Mouse (Mus musculus): ENCODE results near the gene Itga2. TPM values are rescaled to one million over a fixed set of nuclear protein-coding genes. Genes with fewer than 3 reads are reported as not detected.
A peak's percentile ranks its signal among the peaks of the same experiment; 100 is the strongest.

Gene Itga2
- polyA plus RNA-seq (2016; fragmentation: Nextera tagmentation; extraction: Ambion mirVana): 0.88 and 1.2 TPM in 2 replicates

DNA sequence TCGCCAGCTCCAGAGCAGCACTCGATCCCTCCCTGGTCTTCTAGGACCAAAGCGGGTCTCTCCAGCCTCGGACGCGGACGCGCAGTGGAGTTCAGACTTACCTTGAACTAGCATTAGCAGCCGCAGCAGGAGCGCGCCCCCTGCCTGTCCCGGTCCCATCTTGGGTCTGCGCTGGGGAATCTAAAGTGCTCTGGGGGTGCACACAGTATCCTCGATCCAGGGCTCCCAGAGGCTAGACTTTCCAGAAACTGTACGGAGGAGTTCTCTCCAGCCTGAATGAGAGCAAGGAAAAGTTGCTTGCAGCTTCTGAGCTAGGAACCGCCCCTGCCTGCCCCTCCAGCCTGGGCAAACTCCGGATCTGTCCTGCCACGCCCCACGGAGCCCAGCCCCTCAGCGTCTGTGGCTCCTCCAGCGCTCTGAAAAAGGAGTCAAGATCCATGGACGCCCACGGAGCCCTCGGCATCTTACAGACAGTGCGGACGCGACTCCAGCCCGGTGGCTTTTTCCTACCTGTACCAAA is at the start of gene Itga2:
TSS of gene Itga2 (minus strand) at position 326 of the 520 bp plus-strand sequence.
- Histone ChIP-seq H3K36me3 (replicated peaks) (no peaks in the 10 kb centered on the region), H3K4me3 (peak within 1 kb of the TSS; percentile 59), H3K9me3 (no peaks in the 10 kb centered on the region), H3K27me3 (replicated peaks; ENCODE audit: low read depth, poor library complexity, severe bottlenecking) (peaks cover 40% of the 10 kb centered on the region), H3K4me1 (peaks cover 15% of the 10 kb centered on the region), H3K27ac (replicated peaks) (peak within 1 kb of the TSS; percentile 21)
- WGBS: 4% methylated on average over 28 of the region's 28 CpGs
- peak; percentile 75 for DNase-seq (ENCODE audit: low spot score)

DNA sequence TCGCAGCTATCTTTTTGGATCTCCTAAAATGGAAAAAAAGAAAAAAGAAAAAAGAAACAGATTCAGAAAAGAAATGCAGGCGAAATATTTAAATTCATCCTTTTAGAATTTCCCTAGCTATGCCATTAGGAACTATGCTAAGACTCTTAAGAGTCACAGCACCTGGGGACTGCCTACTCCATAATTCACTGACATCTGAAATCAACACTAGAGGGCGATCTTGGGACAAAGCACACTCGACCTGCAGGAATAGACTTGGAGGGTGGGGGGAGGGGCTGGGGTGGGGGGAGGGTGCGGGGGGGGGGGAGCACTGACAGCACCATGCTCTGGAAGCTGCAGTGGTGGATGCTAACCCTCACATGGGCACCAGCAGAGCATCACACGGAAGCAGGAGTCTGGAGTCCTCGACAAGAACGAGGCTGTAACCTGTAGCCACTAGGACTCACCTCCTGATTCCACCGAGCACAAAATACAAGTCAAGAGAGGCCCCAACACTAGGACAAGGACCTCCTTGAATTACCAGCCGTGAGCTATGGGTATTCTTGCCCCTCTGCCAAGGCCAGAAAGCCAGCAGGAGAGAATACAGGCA is 49.0 kb upstream of the Itga2 start:
- no peak overlapping the region for H3K4me3 ChIP-seq
- H3K27me3 ChIP-seq (replicated peaks; ENCODE audit: low read depth, poor library complexity, severe bottlenecking): no peaks in the 10 kb centered on the region
- no peak overlapping the region for H3K27ac ChIP-seq (replicated peaks)
- WGBS: 44% methylated on average over 10 of the region's 10 CpGs
- H3K9me3 ChIP-seq: no peaks in the 10 kb centered on the region
- no peak for DNase-seq (ENCODE audit: low spot score)
- no peaks in the 10 kb centered on the region for H3K36me3 ChIP-seq (replicated peaks)
- no peaks in the 10 kb centered on the region for H3K4me1 ChIP-seq

DNA sequence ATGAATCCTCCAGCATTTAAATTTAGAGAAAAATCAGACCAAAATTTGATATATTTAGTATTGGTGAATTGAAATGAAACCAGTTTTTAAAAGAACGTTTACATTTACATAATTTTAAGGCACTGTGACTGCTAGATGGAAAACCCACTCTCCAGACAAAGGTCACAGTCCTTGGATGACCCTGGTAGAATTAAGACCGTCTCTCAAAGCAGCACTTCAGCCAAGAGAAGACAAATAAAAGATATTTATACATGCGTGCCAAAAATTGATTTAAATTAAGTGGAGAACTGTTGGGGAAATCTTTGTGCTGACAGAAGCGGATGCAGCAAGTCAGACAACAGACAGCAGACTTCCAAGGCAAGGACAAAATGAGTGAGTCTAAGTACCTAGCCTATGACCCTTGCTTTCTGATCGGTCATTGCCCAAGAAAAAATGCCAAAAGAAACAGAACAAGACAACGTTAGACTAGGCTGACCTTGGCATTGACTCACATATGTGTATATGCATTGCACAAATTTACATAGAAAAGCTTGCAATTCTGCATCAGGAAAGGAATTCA is 42.7 kb upstream of the Itga2 start:
- H3K4me3 ChIP-seq: no peak overlapping the region
- WGBS: 78% methylated on average over 6 of the region's 6 CpGs
- H3K36me3 ChIP-seq (replicated peaks): no peaks in the 10 kb centered on the region
- no peaks in the 10 kb centered on the region for H3K27me3 ChIP-seq (replicated peaks; ENCODE audit: low read depth, poor library complexity, severe bottlenecking)
- no peak for DNase-seq (ENCODE audit: low spot score)
- H3K27ac ChIP-seq (replicated peaks): no peak overlapping the region
- no peaks in the 10 kb centered on the region for H3K9me3 ChIP-seq
- H3K4me1 ChIP-seq: no peaks in the 10 kb centered on the region

DNA sequence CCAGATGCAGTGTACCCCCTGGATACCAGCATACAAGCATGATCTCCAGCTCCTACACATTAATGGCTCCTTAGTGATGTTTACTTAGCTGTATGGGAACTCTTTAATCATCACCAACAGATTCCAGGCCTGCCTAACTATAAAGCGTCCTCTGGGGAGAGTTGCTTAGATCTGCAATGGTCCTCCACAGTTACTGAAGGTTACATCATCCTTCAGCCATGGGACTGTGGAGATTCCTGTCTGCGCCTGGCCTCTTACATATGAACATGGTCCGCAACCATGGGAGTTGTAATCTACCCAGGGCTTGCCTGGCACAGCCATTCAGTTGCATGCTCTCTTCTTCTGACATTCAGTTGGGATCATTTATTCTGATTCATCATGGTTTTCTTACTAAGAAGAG is 40.0 kb upstream of the Itga2 start:
- Histone ChIP-seq H3K36me3 (replicated peaks) (no peaks in the 10 kb centered on the region), H3K9me3 (no peaks in the 10 kb centered on the region), H3K27me3 (replicated peaks; ENCODE audit: low read depth, poor library complexity, severe bottlenecking) (no peaks in the 10 kb centered on the region), H3K27ac (replicated peaks) (no peak overlapping the region), H3K4me1 (no peaks in the 10 kb centered on the region), H3K4me3 (no peak overlapping the region)
- WGBS: 91% methylated on average over 3 of the region's 3 CpGs
- DNase-seq (ENCODE audit: low spot score): no peak

DNA sequence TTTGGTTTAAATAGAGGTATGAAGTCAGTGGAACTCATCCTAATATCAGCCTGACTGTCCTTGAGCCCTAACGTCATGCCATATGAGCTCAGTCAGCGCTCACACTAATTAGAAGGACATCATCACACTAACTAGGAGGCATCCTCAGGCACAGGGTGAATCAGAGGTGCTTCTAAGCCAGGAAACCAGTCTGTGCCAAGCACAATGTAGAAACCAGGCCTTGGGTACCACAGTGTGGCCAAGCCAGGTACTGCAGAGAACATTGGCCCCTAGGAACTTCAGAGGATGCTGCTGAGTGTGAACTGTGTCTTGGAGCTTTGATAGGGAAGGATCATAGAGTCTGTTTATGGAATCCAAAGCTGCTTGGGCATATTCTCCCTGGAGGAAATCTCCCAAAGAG is 32.3 kb upstream of the Itga2 start:
- no peaks in the 10 kb centered on the region for H3K4me1 ChIP-seq
- H3K36me3 ChIP-seq (replicated peaks): no peaks in the 10 kb centered on the region
- no peak overlapping the region for H3K27ac ChIP-seq (replicated peaks)
- no peaks in the 10 kb centered on the region for H3K9me3 ChIP-seq
- H3K27me3 ChIP-seq (replicated peaks; ENCODE audit: low read depth, poor library complexity, severe bottlenecking): no peaks in the 10 kb centered on the region
- 32% methylated on average over 2 of the region's 2 CpGs for WGBS
- peak; percentile 69 for DNase-seq (ENCODE audit: low spot score)
- no peak overlapping the region for H3K4me3 ChIP-seq

DNA sequence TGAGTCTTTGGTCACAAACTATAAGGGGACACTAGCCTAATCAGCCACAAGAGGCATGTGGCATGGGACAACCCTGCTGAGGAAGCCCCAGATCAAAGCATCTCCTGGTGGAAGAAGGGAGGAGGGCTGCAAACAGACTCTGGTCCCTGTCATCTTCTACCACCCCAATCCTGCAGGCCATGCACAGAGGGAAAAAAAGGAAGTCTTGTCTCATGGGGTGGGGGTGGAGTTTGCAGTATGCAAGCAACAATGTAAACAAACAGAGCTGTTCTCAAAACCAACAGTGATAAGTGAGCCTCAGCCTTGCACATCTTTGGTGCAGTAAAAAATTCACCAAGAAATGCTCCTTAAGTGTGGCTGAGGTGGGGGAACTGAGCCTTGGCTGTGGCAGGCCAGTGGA is 22.6 kb upstream of the Itga2 start:
- DNase-seq (ENCODE audit: low spot score): no peak
- H3K27ac ChIP-seq (replicated peaks): no peak overlapping the region
- no peaks in the 10 kb centered on the region for H3K27me3 ChIP-seq (replicated peaks; ENCODE audit: low read depth, poor library complexity, severe bottlenecking)
- H3K36me3 ChIP-seq (replicated peaks): no peaks in the 10 kb centered on the region
- H3K4me1 ChIP-seq: no peaks in the 10 kb centered on the region
- no peaks in the 10 kb centered on the region for H3K9me3 ChIP-seq
- no peak overlapping the region for H3K4me3 ChIP-seq

DNA sequence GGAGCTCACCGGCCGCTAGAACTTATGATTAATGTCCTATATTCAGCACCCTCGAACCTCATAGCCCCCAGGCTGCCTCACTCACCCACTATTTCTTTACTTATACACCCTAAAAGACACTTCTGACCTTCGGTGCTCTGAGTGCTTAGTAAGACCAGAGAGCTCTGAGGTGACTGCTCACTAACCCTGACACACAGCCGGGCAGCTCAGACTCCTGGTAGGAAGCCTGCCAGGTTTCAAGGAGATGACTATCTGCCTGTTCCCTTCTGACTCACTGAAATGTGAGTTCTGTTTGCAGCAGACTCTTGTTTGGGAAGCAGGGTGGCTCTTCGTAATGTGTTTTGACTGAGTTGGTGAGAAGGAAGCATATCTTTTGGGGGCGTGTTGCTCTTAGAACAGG is 1.6 kb upstream of the Itga2 start:
- 88% methylated on average over 7 of the region's 7 CpGs for WGBS
- peaks cover 15% of the 10 kb centered on the region for H3K4me1 ChIP-seq
- no peak overlapping the region for H3K4me3 ChIP-seq
- H3K27me3 ChIP-seq (replicated peaks; ENCODE audit: low read depth, poor library complexity, severe bottlenecking): peaks cover 40% of the 10 kb centered on the region
- no peaks in the 10 kb centered on the region for H3K9me3 ChIP-seq
- no peak overlapping the region for H3K27ac ChIP-seq (replicated peaks)
- DNase-seq (ENCODE audit: low spot score): no peak
- no peaks in the 10 kb centered on the region for H3K36me3 ChIP-seq (replicated peaks)

DNA sequence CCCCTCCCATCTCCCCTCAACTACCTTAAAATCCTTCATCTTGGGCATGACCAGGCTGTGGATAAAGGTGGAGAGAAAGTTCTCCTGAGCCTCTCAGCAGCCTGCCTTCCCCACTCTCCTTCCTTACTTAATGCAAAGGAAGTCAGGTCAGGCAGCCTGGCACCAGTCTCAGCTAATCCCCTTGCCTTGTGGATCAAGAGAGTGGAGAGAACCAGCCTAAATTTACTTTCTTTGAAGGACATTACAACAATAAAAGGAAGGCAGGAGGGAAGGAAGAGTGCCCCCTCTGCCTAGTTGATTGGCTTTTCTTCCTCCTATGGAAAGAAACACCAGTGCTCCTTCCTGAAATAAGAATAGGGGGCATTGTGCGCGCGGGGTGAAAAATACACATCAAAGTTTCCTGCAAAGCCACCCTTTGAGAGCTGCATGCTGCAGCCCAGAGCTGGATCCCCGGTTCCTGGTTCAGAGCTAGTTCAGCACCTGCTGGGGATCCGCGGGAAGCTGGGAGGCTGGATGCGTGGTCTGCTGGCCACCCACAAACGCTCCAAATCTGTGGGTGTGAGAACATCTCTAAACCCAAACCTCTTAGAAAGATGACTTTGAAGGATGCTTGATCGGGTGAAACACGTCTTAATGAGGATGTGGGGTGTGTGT is 777 bp downstream of the Itga2 start:
- Histone ChIP-seq H3K27me3 (replicated peaks; ENCODE audit: low read depth, poor library complexity, severe bottlenecking) (peaks cover 40% of the 10 kb centered on the region), H3K36me3 (replicated peaks) (no peaks in the 10 kb centered on the region), H3K4me1 (peaks cover 15% of the 10 kb centered on the region), H3K4me3 (peak overlapping the region; percentile 59), H3K9me3 (no peaks in the 10 kb centered on the region), H3K27ac (replicated peaks) (peak overlapping the region; percentile 21; the same call in 1 of the 2 replicates)
- DNase-seq (ENCODE audit: low spot score): peak; percentile 41
- 2% methylated on average over 10 of the region's 10 CpGs for WGBS

DNA sequence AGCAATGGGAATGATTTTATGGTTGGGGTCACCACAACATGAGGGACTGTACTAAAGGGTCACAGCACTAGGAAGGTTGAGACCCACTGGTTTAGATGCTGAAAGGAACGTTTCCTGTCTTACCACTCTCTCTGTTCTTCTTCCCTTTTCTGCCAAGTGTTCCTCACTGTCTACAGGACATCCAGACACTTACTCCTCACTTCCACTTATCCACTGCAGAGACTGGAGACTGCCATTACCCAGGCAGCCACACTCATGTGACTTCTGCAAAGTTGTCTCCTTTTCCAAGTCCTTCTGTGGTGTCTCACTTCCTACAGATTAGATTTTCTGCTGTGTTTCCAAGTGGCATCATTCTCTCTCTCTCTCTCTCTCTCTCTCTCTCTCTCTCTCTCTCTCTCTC is 7.1 kb downstream of the Itga2 start:
- 0 out of 2 replicates have a peak, but pooled peaks cover 5% of the 10 kb centered on the region for H3K27me3 ChIP-seq (replicated peaks; ENCODE audit: low read depth, poor library complexity, severe bottlenecking)
- 0 out of 2 replicates have a peak, but pooled peaks cover 1% of the 10 kb centered on the region for H3K9me3 ChIP-seq
- H3K27ac ChIP-seq (replicated peaks): no peak overlapping the region
- peaks cover 15% of the 10 kb centered on the region for H3K4me1 ChIP-seq
- 80% methylated on average over 1 of the region's 1 CpGs for WGBS
- no peaks in the 10 kb centered on the region for H3K36me3 ChIP-seq (replicated peaks)
- no peak overlapping the region for H3K4me3 ChIP-seq
- DNase-seq (ENCODE audit: low spot score): no peak

DNA sequence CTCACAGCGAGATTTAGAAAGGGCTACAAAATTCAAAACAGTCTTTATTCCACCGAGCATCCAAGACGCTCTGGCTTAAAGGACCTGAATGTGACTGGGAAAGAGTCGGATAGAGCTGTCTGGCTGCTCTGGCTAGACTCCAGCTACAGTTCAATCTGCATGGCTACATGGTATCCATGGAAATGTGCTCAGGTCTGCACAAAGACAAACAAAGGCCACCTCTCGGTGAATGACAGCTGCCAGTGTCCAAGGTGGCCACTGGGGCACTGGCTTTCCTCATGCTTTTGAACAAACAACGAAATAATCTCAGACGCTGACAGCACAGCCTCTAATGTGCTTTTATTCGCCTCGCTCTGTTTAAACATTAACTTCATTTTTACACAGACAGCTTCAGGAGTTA is 8.6 kb downstream of the Itga2 start:
- Histone ChIP-seq H3K27ac (replicated peaks) (no peak overlapping the region; the same call in 1 of the 2 replicates), H3K4me3 (no peak overlapping the region), H3K36me3 (replicated peaks) (no peaks in the 10 kb centered on the region), H3K4me1 (peaks cover 15% of the 10 kb centered on the region), H3K9me3 (0 out of 2 replicates have a peak, but pooled peaks cover 3% of the 10 kb centered on the region), H3K27me3 (replicated peaks; ENCODE audit: low read depth, poor library complexity, severe bottlenecking) (no peaks in the 10 kb centered on the region)
- 57% methylated on average over 9 of the region's 9 CpGs for WGBS
- DNase-seq (ENCODE audit: low spot score): peak; percentile 39

DNA sequence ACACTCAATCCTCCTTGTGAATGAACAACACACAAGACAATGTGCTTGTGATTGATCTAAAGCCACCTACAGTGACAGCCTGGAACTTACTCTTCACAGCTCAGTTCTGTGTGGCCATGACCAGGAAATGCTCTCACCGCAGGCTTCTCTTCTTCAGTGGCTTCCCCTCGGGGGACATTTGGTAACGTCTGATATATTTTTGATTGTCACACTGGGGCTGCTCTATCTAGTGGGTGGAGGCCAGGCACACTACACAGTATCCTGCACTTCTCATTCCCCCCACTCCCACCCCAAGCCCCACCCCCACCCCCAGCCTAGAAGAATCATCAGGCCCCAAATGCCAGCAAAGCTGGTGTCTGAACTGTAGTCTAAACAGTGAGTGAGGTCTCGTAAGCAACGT is 16.1 kb downstream of the Itga2 start:
- 0 out of 2 replicates have a peak, but pooled peaks cover 3% of the 10 kb centered on the region for H3K9me3 ChIP-seq
- DNase-seq (ENCODE audit: low spot score): no peak
- 68% methylated on average over 5 of the region's 5 CpGs for WGBS
- no peaks in the 10 kb centered on the region for H3K4me1 ChIP-seq
- H3K27ac ChIP-seq (replicated peaks): no peak overlapping the region
- no peaks in the 10 kb centered on the region for H3K27me3 ChIP-seq (replicated peaks; ENCODE audit: low read depth, poor library complexity, severe bottlenecking)
- H3K4me3 ChIP-seq: no peak overlapping the region
- no peaks in the 10 kb centered on the region for H3K36me3 ChIP-seq (replicated peaks)

DNA sequence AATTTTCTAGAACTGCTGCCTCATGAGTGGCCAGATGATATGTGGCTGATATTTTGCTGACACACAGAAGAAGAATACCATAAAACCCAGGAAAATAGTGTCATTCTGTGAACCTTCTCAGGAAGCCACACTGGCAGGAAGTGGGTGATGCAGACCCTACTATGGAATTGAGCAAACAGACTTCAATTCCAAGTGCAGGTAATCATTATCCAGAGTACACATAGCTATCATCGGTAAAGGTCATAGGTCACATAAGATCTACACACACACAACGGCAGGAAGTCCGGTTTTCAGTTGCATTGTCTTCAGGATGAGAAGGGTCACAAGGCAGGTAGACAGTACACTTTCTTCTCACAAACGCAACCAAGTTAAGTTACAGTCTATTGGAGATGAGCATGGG is 16.9 kb downstream of the Itga2 start:
- WGBS: 73% methylated on average over 4 of the region's 4 CpGs
- no peak for DNase-seq (ENCODE audit: low spot score)
- H3K4me1 ChIP-seq: no peaks in the 10 kb centered on the region
- no peaks in the 10 kb centered on the region for H3K36me3 ChIP-seq (replicated peaks)
- 0 out of 2 replicates have a peak, but pooled peaks cover 3% of the 10 kb centered on the region for H3K9me3 ChIP-seq
- no peaks in the 10 kb centered on the region for H3K27me3 ChIP-seq (replicated peaks; ENCODE audit: low read depth, poor library complexity, severe bottlenecking)
- H3K4me3 ChIP-seq: no peak overlapping the region
- no peak overlapping the region for H3K27ac ChIP-seq (replicated peaks)

DNA sequence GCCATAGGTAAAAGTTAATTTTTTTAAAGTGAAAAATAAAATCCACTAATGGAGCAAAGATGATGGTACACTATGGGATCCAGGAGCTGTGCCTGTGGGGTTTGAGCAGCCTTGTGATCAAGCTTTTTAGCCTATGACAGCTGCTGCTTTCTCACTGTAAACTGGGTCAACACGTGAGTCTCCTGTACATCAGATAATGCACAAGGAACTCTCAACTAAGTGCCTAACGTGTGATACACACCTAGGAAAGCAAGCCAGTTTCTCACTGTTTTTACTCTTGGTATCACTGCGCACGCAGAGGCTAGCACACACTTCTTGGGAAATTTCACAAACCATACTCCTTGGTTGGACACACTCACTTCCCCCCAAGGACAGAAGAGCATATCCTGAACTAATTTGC is 17.3 kb downstream of the Itga2 start:
- 87% methylated on average over 4 of the region's 4 CpGs for WGBS

More for the DNA sequence above, 17.3 kb downstream of the Itga2 start:
- H3K4me3 ChIP-seq: no peak overlapping the region
- no peaks in the 10 kb centered on the region for H3K4me1 ChIP-seq
- H3K36me3 ChIP-seq (replicated peaks): no peaks in the 10 kb centered on the region
- no peaks in the 10 kb centered on the region for H3K9me3 ChIP-seq
- H3K27me3 ChIP-seq (replicated peaks; ENCODE audit: low read depth, poor library complexity, severe bottlenecking): no peaks in the 10 kb centered on the region
- H3K27ac ChIP-seq (replicated peaks): no peak overlapping the region
- no peak for DNase-seq (ENCODE audit: low spot score)
